Mouse (Mus musculus): ENCODE measurements around the gene Col23a1. TPM values are rescaled to one million over a fixed set of nuclear protein-coding genes. Genes with fewer than 3 reads are reported as not detected.
A peak's percentile ranks its signal among the peaks of the same experiment; 100 is the strongest.

The Col23a1 gene
- total RNA-seq, 2 experiments from 2014 or later: 2.8 to 2.9 TPM

- DNase-seq: no peak
- intact Hi-C loops (cut with DNase I): no loop called here
Observed at GRCm38 (mm10) chr11:51371321-51371720, 81.6 kb downstream of the Col23a1 start.

- no peak for DNase-seq
- intact Hi-C loops (cut with DNase I): no loop called here
Observed at GRCm38 (mm10) chr11:51371926-51372325, 82.2 kb downstream of the Col23a1 start.

- intact Hi-C loops (cut with DNase I): no loop called here
- DNase-seq: no peak
Observed at GRCm38 (mm10) chr11:51377199-51377598, 87.5 kb downstream of the Col23a1 start.

- intact Hi-C loops (cut with DNase I): no loop called here
- DNase-seq: no peak
Observed at GRCm38 (mm10) chr11:51388892-51389340, 99.2 kb downstream of the Col23a1 start.

GRCm38 (mm10) chr11:51389763-51390162 lies 100.0 kb downstream of the Col23a1 start:
- intact Hi-C loops (cut with DNase I): no loop called here
- DNase-seq: no peak

GRCm38 (mm10) chr11:51390521-51390920 lies 100.8 kb downstream of the Col23a1 start:
- no peak for DNase-seq
- intact Hi-C loops (cut with DNase I): no loop called here

GRCm38 (mm10) chr11:51391548-51391947 lies 101.8 kb downstream of the Col23a1 start:
- peak; percentile 18 to 30 for DNase-seq
- intact Hi-C loops (cut with DNase I): no loop called here

- intact Hi-C loops (cut with DNase I): no loop called here
- no peak for DNase-seq
Observed at GRCm38 (mm10) chr11:51394301-51394865, 104.7 kb downstream of the Col23a1 start.

GRCm38 (mm10) chr11:51396451-51396850 lies 106.7 kb downstream of the Col23a1 start:
- no peak for DNase-seq
- intact Hi-C loops (cut with DNase I): no loop called here

GRCm38 (mm10) chr11:51398084-51398483 lies 108.4 kb downstream of the Col23a1 start:
- intact Hi-C loops (cut with DNase I): no loop called here
- DNase-seq: no peak

GRCm38 (mm10) chr11:51400356-51400755 lies 110.6 kb downstream of the Col23a1 start:
- intact Hi-C loops (cut with DNase I): no loop called here
- no peak for DNase-seq

- no peak for DNase-seq
- intact Hi-C loops (cut with DNase I): no loop called here
Observed at GRCm38 (mm10) chr11:51401481-51402128, 111.9 kb downstream of the Col23a1 start.

- intact Hi-C loops (cut with DNase I): no loop called here
- no peak for DNase-seq
Observed at GRCm38 (mm10) chr11:51403886-51404285, 114.2 kb downstream of the Col23a1 start.

- intact Hi-C loops (cut with DNase I): no loop called here
- no peak for DNase-seq
Observed at GRCm38 (mm10) chr11:51404865-51405440, 115.2 kb downstream of the Col23a1 start.

GRCm38 (mm10) chr11:51406531-51406930 lies 116.8 kb downstream of the Col23a1 start:
- DNase-seq: no peak
- intact Hi-C loops (cut with DNase I): no loop called here

GRCm38 (mm10) chr11:51407351-51407750 lies 117.6 kb downstream of the Col23a1 start:
- DNase-seq: no peak
- intact Hi-C loops (cut with DNase I): no loop called here

GRCm38 (mm10) chr11:51410771-51411170 lies 121.1 kb downstream of the Col23a1 start:
- no peak for DNase-seq
- intact Hi-C loops (cut with DNase I): no loop called here

- no peak for DNase-seq
- intact Hi-C loops (cut with DNase I): no loop called here
Observed at GRCm38 (mm10) chr11:51414520-51414919, 124.8 kb downstream of the Col23a1 start.

- intact Hi-C loops (cut with DNase I): no loop called here
- DNase-seq: no peak
Observed at GRCm38 (mm10) chr11:51415049-51415688, 125.4 kb downstream of the Col23a1 start.

GRCm38 (mm10) chr11:51418807-51419206 lies 129.1 kb downstream of the Col23a1 start:
- intact Hi-C loops (cut with DNase I): no loop called here
- DNase-seq: peak; percentile 36 to 41

GRCm38 (mm10) chr11:51421878-51422277 lies 132.2 kb downstream of the Col23a1 start:
- DNase-seq: no peak

GRCm38 (mm10) chr11:51422713-51423112 lies 133.0 kb downstream of the Col23a1 start:
- no peak for DNase-seq
- intact Hi-C loops (cut with DNase I): no loop called here

More at GRCm38 (mm10) chr11:51421878-51422277, 132.2 kb downstream of the Col23a1 start:
- intact Hi-C loops (cut with DNase I): no loop called here
